Mouse (Mus musculus): ENCODE measurements at regions not wholly inside any gene's neighbourhood (a gene's known extent, or its start where the extent isn't known, plus 50 kb on each side); places are given as distances from the start of the nearest gene placed in this dataset.

- no peak for DNase-seq (ENCODE audit: low spot score)
These were observed 175.7 kb downstream of the Hdgfl1 start for GRCm38 (mm10) chr13:26594313-26594712.

GRCm38 (mm10) chr13:26593750-26594149, 176.2 kb downstream of the Hdgfl1 start:
- DNase-seq (ENCODE audit: low spot score), result no peak

- no peak for DNase-seq (ENCODE audit: low spot score)
These were observed 193.9 kb downstream of the Hdgfl1 start for GRCm38 (mm10) chr13:26575890-26576543.

- no peak for DNase-seq (ENCODE audit: low spot score)
These were observed 200.5 kb downstream of the Hdgfl1 start for GRCm38 (mm10) chr13:26569422-26569821.

- DNase-seq (ENCODE audit: low spot score), result no peak
These were observed 204.8 kb downstream of the Hdgfl1 start for GRCm38 (mm10) chr13:26564941-26565862.

GRCm38 (mm10) chr13:26558366-26558765, 211.6 kb downstream of the Hdgfl1 start:
- no peak for DNase-seq (ENCODE audit: low spot score)

GRCm38 (mm10) chr13:26554266-26554665, 215.7 kb downstream of the Hdgfl1 start:
- DNase-seq (ENCODE audit: low spot score), result no peak

GRCm38 (mm10) chr13:26552122-26552521, 217.8 kb downstream of the Hdgfl1 start:
- DNase-seq (ENCODE audit: low spot score), result no peak

GRCm38 (mm10) chr13:26538928-26539327, 231.0 kb downstream of the Hdgfl1 start:
- DNase-seq (ENCODE audit: low spot score), result no peak

- no peak for DNase-seq (ENCODE audit: low spot score)
These were observed 233.4 kb downstream of the Hdgfl1 start for GRCm38 (mm10) chr13:26536575-26536974.

- no peak for DNase-seq (ENCODE audit: low spot score)
These were observed 237.2 kb downstream of the Hdgfl1 start for GRCm38 (mm10) chr13:26532761-26533160.

- no peak for DNase-seq (ENCODE audit: low spot score)
These were observed 250.9 kb downstream of the Hdgfl1 start for GRCm38 (mm10) chr13:26519054-26519453.

GRCm38 (mm10) chr13:26518425-26518824, 251.5 kb downstream of the Hdgfl1 start:
- no peak for DNase-seq (ENCODE audit: low spot score)

- DNase-seq (ENCODE audit: low spot score), result no peak
These were observed 252.3 kb downstream of the Hdgfl1 start for GRCm38 (mm10) chr13:26517646-26518045.

- DNase-seq (ENCODE audit: low spot score), result no peak
These were observed 259.5 kb downstream of the Hdgfl1 start for GRCm38 (mm10) chr13:26510448-26510847.

GRCm38 (mm10) chr13:26509841-26510240, 260.1 kb downstream of the Hdgfl1 start:
- no peak for DNase-seq (ENCODE audit: low spot score)

GRCm38 (mm10) chr13:26503744-26504143, 266.2 kb downstream of the Hdgfl1 start:
- DNase-seq (ENCODE audit: low spot score), result no peak

- no peak for DNase-seq (ENCODE audit: low spot score)
These were observed 272.9 kb downstream of the Hdgfl1 start for GRCm38 (mm10) chr13:26497086-26497485.

GRCm38 (mm10) chr13:26495871-26496270, 274.1 kb downstream of the Hdgfl1 start:
- no peak for DNase-seq (ENCODE audit: low spot score)

- no peak for DNase-seq (ENCODE audit: low spot score)
These were observed 300.6 kb downstream of the Hdgfl1 start for GRCm38 (mm10) chr13:26469343-26469742.

- DNase-seq (ENCODE audit: low spot score), result no peak
These were observed 302.4 kb downstream of the Hdgfl1 start for GRCm38 (mm10) chr13:26467526-26467925.

- DNase-seq (ENCODE audit: low spot score), result no peak
These were observed 305.4 kb downstream of the Hdgfl1 start for GRCm38 (mm10) chr13:26464523-26464922.

- DNase-seq (ENCODE audit: low spot score), result no peak
These were observed 305.9 kb downstream of the Hdgfl1 start for GRCm38 (mm10) chr13:26464096-26464495.

Data from ovary, postnatal 10 days (tissue).